Mouse (Mus musculus) G1E (cell line): ENCODE results near the gene Sbno2.

Experiments used
- CTCF ChIP-seq: IDR thresholded peaks from 2 replicates; pipeline ENCODE4 v1.5.1; 2012; ENCODE audit warnings: low read depth, low read length, inconsistent platforms, mixed read lengths
- GATA1 ChIP-seq: IDR thresholded peaks from 2 replicates; pipeline ENCODE4 v1.6.1; 2012; ENCODE audit warnings: borderline replicate concordance, low read length, inconsistent platforms, mixed read lengths
- POLR2AphosphoS5 ChIP-seq: IDR thresholded peaks from 2 replicates; pipeline ENCODE4 v1.6.1; 2012; ENCODE audit warnings: low read depth, low read length, inconsistent platforms; ENCODE audit not compliant: insufficient replicate concordance
- TAL1 ChIP-seq: conservative IDR thresholded peaks from 2 replicates; pipeline ENCODE4 v1.6.1; 2012; ENCODE audit warnings: low read depth, low read length, inconsistent platforms, mixed read lengths

DNA sequence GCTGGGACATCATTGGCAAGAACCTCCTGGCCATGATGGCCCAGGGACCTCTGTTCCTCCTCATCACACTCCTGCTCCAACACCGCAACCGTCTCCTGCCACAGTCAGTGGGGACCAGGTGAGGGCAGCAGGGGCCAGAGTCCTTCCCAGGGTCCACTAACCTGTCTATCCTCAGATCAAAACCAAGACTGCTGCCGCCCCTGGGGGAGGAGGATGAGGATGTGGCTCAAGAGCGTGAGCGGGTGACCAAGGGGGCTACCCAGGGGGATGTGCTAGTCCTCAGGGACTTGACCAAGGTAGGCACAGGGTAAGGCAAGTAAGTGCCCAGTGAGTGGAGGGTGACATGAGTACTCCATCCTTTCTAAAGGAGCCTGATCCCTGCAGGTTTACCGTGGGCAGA lies 93.6 kb downstream of the Sbno2 start:
- TF ChIP-seq CTCF (no peak), POLR2AphosphoS5 (no peak), GATA1 (no peak), TAL1 (no peak)
